Mouse (Mus musculus): ENCODE measurements around the gene Asns.

DNA sequence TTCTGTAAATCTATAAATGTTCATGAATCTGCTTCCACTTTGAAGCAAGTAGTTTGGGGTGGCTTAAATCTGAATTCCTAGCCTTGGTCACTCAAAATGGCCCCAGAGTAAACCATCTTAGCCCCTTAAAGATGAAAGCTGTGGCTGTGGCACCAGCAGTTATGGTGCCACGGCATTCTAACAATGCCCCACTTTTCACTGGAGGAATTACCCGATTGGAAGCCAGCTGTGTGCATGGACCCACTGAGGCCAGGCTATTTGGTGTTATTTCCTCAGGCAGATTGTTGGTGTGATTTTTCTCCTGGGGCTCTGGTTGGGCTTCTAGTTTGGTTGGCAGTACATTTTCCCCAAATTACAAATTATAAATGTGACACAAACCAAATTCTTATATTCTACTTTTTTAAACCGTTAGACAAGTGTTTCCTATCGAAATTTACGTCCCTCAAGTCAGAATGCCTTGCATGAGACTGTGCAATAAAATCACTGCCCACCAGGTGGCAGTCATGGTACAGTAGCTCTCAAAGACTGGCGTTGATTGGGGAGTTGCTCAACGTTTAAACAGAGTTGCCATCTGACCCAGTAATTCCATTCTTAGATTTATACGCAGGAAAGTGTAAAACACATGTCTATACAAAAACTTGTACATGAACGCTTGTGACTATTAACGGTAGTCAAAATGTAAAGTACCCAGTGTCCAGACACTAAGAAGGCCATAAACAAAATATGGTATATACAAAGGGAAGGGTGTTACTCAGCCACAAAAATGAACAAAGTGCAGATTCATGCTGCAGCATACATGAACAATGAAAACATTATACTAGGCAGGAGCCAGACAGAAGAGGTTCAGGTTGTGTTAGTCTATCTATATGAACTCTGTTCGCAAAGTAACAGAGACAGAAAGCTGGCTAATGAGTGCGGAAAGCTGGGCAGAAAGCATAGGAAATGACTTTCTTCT, 40.0 kb upstream of the Asns start:
- TF ChIP-seq GATA1 (IDR thresholded peaks at IDR 0.05; ENCODE audit: borderline replicate concordance, low read length) (no peak), FLI1 (IDR thresholded peaks at IDR 0.05; ENCODE audit: low read length) (no peak)

Measured in megakaryocyte, embryonic 14.5 days (primary cell).